Mouse (Mus musculus) bone marrow, adult 2 months (tissue): ENCODE data around the gene Vps52. TPM values are rescaled to one million over a fixed set of nuclear protein-coding genes. Genes with fewer than 3 reads are reported as not detected.

Experiments
- H3K27ac ChIP-seq: fragments of 200-500 bp; 2 replicates; pipeline ENCODE4 v1.5.1; 2012; ENCODE audit warnings: low read depth, mild to moderate bottlenecking, control low read depth, inconsistent platforms, low read length; ENCODE audit not compliant: control insufficient read depth, poor library complexity, insufficient read depth
- H3K4me1 ChIP-seq: fragments of 200-500 bp; 2 replicates; pipeline ENCODE4 v1.6.1; 2011; ENCODE audit warnings: low read length; ENCODE audit not compliant: control insufficient read depth, insufficient read depth
- H3K4me3 ChIP-seq: fragments of 200-500 bp; replicated peaks from 2 replicates; pipeline ENCODE3; 2011; ENCODE audit warnings: mild to moderate bottlenecking, low read depth, low read length, control low read depth; ENCODE audit not compliant: control insufficient read depth
- CTCF ChIP-seq: fragments of 200-500 bp; IDR thresholded peaks from 2 replicates; pipeline ENCODE4 v1.5.1; 2011; ENCODE audit warnings: low read length, control low read depth; ENCODE audit not compliant: control insufficient read depth, insufficient read depth
- POLR2A ChIP-seq: fragments of 200-500 bp; IDR thresholded peaks from 2 replicates; pipeline ENCODE4 v1.6.1; 2011; ENCODE audit warnings: low read depth, mild to moderate bottlenecking, control low read depth, low read length, borderline replicate concordance; ENCODE audit not compliant: control insufficient read depth
- WGBS: fragments of 180-500 bp; shearing (Covaris S2); methylation state at CpG from one replicate; pipeline ENCODE4 v1.1.7; 2018; 5-methylcytosine and 5-hydroxymethylcytosine counted together
- polyA plus RNA-seq: library from polyadenylated mRNA; stranded (reverse); fragments of >200 nt; gene quantifications from 2 replicates; pipeline ENCODE4 v1.2.4, GENCODE M21; 2011; ENCODE audit warnings: low replicate concordance; ENCODE audit not compliant: missing spikeins, insufficient read depth, insufficient read length

The Vps52 gene
- polyA plus RNA-seq, 1 experiment, result 23.1 TPM

DNA sequence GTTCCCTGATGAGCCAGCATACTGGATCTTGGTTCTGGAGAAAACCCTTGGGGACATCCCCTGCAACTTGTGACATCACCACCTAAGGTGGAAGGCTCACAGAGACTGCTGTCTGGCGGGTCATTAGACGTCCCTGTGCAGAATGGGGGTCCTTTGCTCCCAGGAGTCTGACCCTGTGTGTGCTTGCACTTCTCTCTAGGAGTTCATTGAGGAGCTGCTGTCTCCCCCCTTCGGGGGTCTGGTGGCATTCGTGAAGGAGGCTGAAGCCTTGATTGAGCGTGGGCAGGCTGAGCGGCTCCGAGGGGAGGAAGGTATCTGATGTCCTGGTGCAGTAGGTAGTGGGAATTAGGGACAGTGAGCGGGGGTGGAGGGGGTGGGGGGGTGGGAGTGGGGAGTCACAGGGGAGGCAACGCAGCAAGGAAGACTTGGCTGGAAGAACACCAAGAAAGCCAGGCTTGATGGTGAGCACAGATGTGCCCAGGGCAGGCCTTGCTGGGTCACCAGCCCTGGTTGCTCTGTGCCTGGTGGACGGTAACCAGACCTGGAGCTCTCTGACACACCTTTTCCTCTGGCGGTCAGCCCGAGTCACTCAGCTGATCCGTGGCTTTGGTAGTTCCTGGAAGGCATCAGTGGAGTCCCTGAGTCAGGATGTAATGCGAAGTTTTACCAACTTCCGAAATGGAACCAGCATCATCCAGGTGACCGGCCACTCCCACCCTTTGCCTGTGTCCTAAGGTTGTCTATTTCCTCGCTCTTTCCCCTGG lies 9.7 kb downstream of the Vps52 start:
- H3K4me3 ChIP-seq, result no peak overlapping the region
- H3K27ac ChIP-seq, result no peak overlapping the region
- H3K4me1 ChIP-seq, result no peaks in the 10 kb centered on the region
- WGBS, result 87% methylated on average over 17 of the region's 17 CpGs
- TF ChIP-seq CTCF, result no peak
- no peak for TF ChIP-seq POLR2A

DNA sequence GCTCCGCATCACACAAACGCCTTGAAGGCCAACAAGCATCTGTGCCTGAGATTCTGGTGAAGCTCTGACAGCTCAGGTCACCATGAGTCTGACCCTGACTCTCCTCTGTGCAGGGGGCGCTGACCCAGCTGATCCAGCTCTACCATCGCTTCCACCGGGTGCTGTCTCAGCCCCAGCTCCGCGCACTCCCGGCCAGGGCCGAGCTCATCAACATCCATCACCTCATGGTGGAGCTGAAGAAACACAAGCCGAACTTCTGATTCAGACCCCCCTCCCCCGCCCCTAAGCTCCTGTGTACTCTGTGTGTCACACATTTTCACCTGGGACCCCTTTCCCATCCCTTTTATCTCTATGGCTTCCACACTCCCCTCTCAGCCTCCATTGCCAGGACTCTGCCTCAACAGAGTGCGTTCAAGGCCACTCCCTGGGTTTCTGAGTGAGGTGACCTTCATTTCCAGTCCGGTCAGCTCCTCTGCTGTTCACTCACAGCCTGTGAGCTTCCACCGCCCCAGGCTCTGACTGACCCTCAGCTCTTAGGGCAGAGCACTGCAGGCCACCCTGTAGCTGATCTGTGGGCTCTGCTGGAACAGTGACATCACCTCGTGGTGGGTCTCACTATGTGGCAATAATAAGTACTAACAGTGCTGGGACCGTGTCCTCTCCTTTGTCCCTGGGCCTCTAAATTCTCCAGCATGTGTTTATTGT lies 10.4 kb downstream of the Vps52 start:
- no peaks in the 10 kb centered on the region for H3K4me1 ChIP-seq
- WGBS, result 89% methylated on average over 16 of the region's 16 CpGs
- no peak for TF ChIP-seq POLR2A
- TF ChIP-seq CTCF, result no peak
- no peak overlapping the region for H3K4me3 ChIP-seq
- no peak overlapping the region for H3K27ac ChIP-seq

DNA sequence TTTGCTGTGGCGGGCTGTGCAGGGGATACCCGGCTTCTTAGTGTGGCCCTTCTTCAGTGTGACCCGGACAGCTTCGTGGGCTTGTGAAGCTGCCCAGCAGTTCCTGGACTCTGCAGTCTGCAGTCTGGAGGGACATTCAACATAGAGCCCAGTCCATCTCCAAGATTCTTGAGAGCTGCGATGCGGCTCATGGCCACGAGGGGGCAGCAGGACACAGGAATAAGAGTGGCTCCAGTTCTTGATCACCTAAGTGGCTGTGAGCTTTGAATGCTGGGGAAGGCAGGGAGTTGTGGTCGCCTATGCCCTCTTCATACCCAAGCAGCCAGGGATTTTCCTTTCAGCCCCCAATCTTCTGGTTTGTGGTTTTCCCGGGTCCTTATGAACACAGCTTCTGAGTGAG lies 12.9 kb downstream of the Vps52 start:
- WGBS, result under 1% methylated on average over 9 of the region's 9 CpGs
- Histone ChIP-seq H3K27ac (no peak overlapping the region), H3K4me1 (no peaks in the 10 kb centered on the region), H3K4me3 (no peak overlapping the region)
- TF ChIP-seq CTCF (peak; percentile 92), POLR2A (no peak)

DNA sequence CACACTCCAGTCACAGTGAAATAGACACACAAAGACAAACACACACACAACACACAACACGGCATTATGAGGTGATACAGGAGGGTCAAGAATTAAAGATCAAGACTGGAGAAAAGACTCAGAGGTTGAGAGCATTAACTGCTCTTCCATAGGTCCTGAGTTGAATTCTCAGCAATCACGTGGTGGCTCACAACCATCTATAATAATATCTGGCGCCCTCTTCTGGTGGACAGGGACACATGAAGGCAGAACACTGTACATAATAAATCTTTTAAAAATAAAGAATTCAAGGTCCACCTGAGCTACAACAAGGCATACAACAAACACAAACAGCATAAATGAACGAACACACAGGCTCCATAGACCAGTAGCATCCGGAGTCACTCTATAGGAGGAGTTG lies 13.3 kb downstream of the Vps52 start:
- TF ChIP-seq CTCF (no peak), POLR2A (no peak)
- WGBS, result 30% methylated on average over 5 of the region's 5 CpGs
- no peak overlapping the region for H3K27ac ChIP-seq
- no peaks in the 10 kb centered on the region for H3K4me1 ChIP-seq
- H3K4me3 ChIP-seq, result no peak overlapping the region

DNA sequence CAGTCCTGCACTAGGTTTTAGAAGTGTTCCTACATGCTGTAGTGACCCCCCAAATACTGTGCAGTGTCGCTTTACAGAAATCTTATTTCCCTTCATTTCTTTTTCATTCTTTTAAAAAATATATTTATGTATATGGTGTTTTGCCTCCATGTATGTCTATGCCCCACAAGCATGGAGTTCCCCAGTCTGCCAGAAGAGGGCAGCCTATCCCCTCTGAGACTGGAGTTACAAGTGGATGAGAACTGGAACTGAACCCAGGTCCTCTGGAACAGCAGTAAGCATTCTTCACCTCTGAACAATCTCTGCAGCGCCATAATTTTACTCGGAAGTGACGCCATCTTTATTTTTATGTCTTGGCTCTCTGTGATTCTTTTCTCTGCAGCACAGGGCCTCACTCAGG lies 13.8 kb downstream of the Vps52 start:
- Histone ChIP-seq H3K4me1 (no peaks in the 10 kb centered on the region), H3K4me3 (no peak overlapping the region), H3K27ac (no peak overlapping the region)
- peak; percentile 42; the same call in 1 of the 2 replicates for TF ChIP-seq CTCF
- TF ChIP-seq POLR2A, result no peak
- WGBS, result 83% methylated on average over 4 of the region's 4 CpGs

DNA sequence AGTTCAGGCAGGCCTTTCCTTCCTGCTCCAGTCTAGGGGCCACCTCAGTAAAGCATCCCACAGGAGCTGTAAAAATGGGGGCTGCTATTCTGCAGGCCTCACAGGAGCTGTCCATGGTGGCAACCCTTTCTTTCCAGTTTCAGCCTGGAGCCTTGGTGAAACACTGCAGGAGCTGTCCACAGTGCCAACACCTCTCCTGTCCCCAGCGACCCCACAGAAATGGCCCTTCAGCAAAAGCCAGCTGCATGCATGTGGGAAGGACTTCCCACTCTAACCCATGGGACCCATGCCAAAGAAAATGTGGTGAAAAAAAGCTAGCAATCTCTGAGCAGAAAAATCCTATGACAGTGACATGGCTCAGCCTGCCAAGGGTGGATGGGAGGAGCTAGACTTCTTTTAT lies 17.1 kb downstream of the Vps52 start:
- no peaks in the 10 kb centered on the region for H3K4me1 ChIP-seq
- no peak overlapping the region for H3K27ac ChIP-seq
- WGBS, result 29% methylated on average over 1 of the region's 1 CpGs
- no peak overlapping the region for H3K4me3 ChIP-seq
- TF ChIP-seq POLR2A (no peak), CTCF (no peak)

DNA sequence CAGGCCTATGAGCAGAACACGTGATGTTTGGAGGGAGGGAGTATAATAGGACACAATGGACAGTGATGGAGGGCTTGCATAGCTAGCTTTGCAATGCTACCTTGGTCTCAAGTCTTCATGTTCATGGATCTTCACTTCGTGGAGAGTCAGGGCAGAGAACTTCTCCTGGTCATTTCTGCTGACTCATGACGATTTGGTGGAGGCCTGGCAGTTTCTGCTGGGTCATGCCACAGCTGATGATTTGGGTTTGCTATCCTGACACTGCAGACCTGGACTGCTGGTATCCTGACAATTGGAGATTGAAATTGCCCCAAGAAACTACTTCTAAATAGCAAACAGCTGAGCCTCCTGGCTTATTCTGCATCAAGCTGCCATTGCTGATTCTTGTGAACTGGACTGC lies 18.0 kb downstream of the Vps52 start:
- H3K27ac ChIP-seq, result no peak overlapping the region
- H3K4me1 ChIP-seq, result no peaks in the 10 kb centered on the region
- WGBS, result 79% methylated on average over 3 of the region's 3 CpGs
- H3K4me3 ChIP-seq, result no peak overlapping the region
- TF ChIP-seq POLR2A (no peak), CTCF (no peak)

DNA sequence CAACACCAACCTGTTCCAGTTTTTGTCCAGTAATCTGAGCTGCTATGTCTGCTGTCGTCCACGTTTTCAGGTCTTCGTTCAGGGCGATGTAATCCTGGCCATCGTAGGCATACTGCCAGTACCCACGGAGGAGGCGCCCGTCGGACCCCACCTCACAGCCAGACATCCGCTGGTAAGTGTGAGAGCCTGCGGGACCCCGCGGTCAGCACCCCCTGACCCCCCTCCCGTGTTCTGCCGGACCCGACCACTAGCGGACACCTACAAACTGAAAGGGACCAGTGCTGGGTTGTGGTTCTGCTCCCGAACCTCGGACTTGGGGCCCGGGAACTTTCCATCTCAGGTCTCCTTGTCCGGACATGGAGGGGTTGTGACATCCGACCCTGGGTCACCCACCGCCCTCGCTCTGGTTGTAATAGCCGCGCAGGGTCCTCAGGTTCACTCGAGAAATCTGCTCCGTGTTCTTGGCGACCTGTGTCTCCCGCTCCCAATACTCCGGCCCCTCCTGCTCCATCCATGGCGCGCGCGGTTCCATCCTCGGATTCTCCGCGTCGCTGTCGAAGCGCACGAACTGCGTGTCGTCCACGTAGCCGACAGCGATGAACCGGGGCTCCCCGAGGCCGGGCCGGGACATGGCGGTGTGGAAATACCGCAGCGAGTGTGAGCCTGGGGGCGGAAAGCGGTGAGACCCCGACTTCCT lies 22.4 kb downstream of the Vps52 start:
- Histone ChIP-seq H3K4me1 (peaks cover 6% of the 10 kb centered on the region), H3K27ac (peak overlapping the region; percentile 93)
- 6% methylated on average over 57 of the region's 57 CpGs for WGBS

More for the DNA sequence above, 22.4 kb downstream of the Vps52 start:
- TF ChIP-seq CTCF, result no peak
- TF ChIP-seq POLR2A, result 0 out of 2 replicates have a peak, but pooled peaks have one; percentile 11
- H3K4me3 ChIP-seq, result peak overlapping the region; percentile 63
